Mouse (Mus musculus) leukemia stem cell, adult 10-12 weeks (primary cell): Measurements from ENCODE around the gene Ndufb3. TPM values are rescaled to one million over a fixed set of nuclear protein-coding genes. Genes with fewer than 3 reads are reported as not detected.

Experiments used
- polyA plus RNA-seq: library from polyadenylated mRNA; stranded (reverse); fragments of >175 nt; gene quantifications from 2 replicates; pipeline ENCODE4 v1.2.3, GENCODE M21; 2012; ENCODE audit warnings: low replicate concordance

Ndufb3 gene
- 0.75 and 4.7 TPM in 2 replicates for polyA plus RNA-seq

GRCm38 (mm10) chr1:58586171-58586997 is at the start of gene Ndufb3, which contains the start of gene Fam126b:
Ndufb3 (plus strand) TSS chr1:58586384.
Fam126b (minus strand) TSS chr1:58586323.

Other genes starting within 250 kb of the Ndufb3 start
- gene Bzw1, start 193.5 kb upstream of the Ndufb3 start, polyA plus RNA-seq: 1.6 and 17.7 TPM in 2 replicates
- 2.1 and 6.5 TPM in 2 replicates for gene Clk1, start 162.3 kb upstream of the Ndufb3 start, polyA plus RNA-seq
- gene Nif3l1, start 141.2 kb upstream of the Ndufb3 start, polyA plus RNA-seq: 1.3 and 10.2 TPM in 2 replicates
- 3.4 and 4.9 TPM in 2 replicates for gene Ppil3, start 140.9 kb upstream of the Ndufb3 start, polyA plus RNA-seq
- 28.8 and 44.2 TPM in 2 replicates for gene Orc2, start 81.3 kb upstream of the Ndufb3 start, polyA plus RNA-seq
- 2.3 and 3.7 TPM in 2 replicates for gene Fam126b, start 61 bp upstream of the Ndufb3 start, polyA plus RNA-seq
- gene Als2cr12, start 109.6 kb downstream of the Ndufb3 start, polyA plus RNA-seq: not detected in 2 replicates
- 1.2 and 6.4 TPM in 2 replicates for gene Cflar, start 125.1 kb downstream of the Ndufb3 start, polyA plus RNA-seq
- 0.60 and 1.4 TPM in 2 replicates for gene Casp8, start 209.0 kb downstream of the Ndufb3 start, polyA plus RNA-seq